Mouse (Mus musculus): Measurements from ENCODE around the gene Mtmr4. TPM values are rescaled to one million over a fixed set of nuclear protein-coding genes. Genes with fewer than 3 reads are reported as not detected.

Gene Mtmr4
- 27.5 TPM for polyA plus RNA-seq (2014; fragmentation: Illumina TruSeq; extraction: RNeasy Lipid Tissue Mini Kit (QIAGEN cat#74804); ENCODE audit: low read depth, low replicate concordance)

GRCm38 (mm10) chr11:87591526-87592353 is at the start of gene Mtmr4:
TSS of gene Mtmr4 (plus strand) at chr11:87592162.

DNA sequence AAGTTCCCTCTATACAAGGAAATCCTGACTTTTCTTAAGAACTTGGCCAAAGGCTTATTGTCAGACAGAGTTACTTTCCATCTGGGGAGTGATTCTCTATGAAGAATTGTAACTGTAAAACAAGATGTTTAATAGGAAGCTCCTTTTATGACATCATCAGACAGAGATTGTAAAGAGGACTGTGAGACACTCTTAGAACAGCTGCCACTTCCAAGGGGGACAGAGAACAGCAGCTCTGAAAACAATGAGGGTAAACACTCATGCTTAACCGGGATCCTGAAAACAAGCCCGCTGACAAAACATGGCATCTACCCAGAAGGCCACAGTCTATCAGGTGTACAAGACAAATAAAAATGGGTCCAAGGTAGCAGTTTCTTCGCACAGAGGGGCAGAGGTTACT is 25.5 kb upstream of the Mtmr4 start, which contains the start of gene Gm11492:
Gene Gm11492 (plus strand): TSS at position 153 of the 400 bp plus-strand sequence.

GRCm38 (mm10) chr11:87568255-87568953 is 23.6 kb upstream of the Mtmr4 start, which contains the start of gene Sept4:
TSS of gene Sept4 (plus strand) at chr11:87568903.

GRCm38 (mm10) chr11:87616790-87617474 is 25.0 kb downstream of the Mtmr4 start, which contains the start of gene Hsf5:
TSS of gene Hsf5 (plus strand) at chr11:87617164.

DNA sequence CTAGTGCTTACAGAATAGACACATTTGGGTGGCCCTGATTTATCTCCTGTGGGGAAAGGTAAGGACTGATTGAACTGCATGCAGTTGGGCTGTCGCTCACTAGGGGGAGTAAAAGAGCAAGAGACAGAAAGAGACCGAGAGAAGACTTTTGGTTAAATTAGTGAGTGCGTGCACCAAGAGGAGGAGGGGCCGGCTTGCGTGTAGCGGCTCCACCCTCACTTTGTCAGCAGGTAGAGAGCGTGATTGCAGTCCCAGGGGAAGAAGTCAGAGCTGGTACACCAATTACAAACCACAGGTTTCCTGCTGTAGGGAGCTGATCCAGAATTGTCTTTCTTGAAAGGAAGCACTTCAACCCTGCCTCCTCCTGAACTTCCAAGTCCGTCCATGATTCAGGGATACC is 70.4 kb downstream of the Mtmr4 start, which contains the start of gene Rnf43:
Gene Rnf43 (plus strand): TSS at position 316 of the 400 bp plus-strand sequence.

Other genes starting within 250 kb of the Mtmr4 start
- gene Ppm1e, start 233.1 kb upstream of the Mtmr4 start, polyA plus RNA-seq (2014; fragmentation: Illumina TruSeq; extraction: RNeasy Lipid Tissue Mini Kit (QIAGEN cat#74804); ENCODE audit: low read depth, low replicate concordance): 1.5 TPM
- gene Rad51c, start 187.2 kb upstream of the Mtmr4 start, polyA plus RNA-seq (2014; fragmentation: Illumina TruSeq; extraction: RNeasy Lipid Tissue Mini Kit (QIAGEN cat#74804); ENCODE audit: low read depth, low replicate concordance): 2.2 TPM
- gene Tex14, start 187.1 kb upstream of the Mtmr4 start, polyA plus RNA-seq (2014; fragmentation: Illumina TruSeq; extraction: RNeasy Lipid Tissue Mini Kit (QIAGEN cat#74804); ENCODE audit: low read depth, low replicate concordance): 2.5 TPM
- 2.0 TPM for gene Gm11492, start 25.5 kb upstream of the Mtmr4 start, polyA plus RNA-seq (2014; fragmentation: Illumina TruSeq; extraction: RNeasy Lipid Tissue Mini Kit (QIAGEN cat#74804); ENCODE audit: low read depth, low replicate concordance)
- gene Sept4, start 23.3 kb upstream of the Mtmr4 start, polyA plus RNA-seq (2014; fragmentation: Illumina TruSeq; extraction: RNeasy Lipid Tissue Mini Kit (QIAGEN cat#74804); ENCODE audit: low read depth, low replicate concordance): 38.3 TPM
- 2.6 TPM for gene Hsf5, start 25.0 kb downstream of the Mtmr4 start, polyA plus RNA-seq (2014; fragmentation: Illumina TruSeq; extraction: RNeasy Lipid Tissue Mini Kit (QIAGEN cat#74804); ENCODE audit: low read depth, low replicate concordance)
- gene Rnf43, start 70.6 kb downstream of the Mtmr4 start, polyA plus RNA-seq (2014; fragmentation: Illumina TruSeq; extraction: RNeasy Lipid Tissue Mini Kit (QIAGEN cat#74804); ENCODE audit: low read depth, low replicate concordance): 21.6 TPM
- 69.9 TPM for gene Supt4a, start 145.4 kb downstream of the Mtmr4 start, polyA plus RNA-seq (2014; fragmentation: Illumina TruSeq; extraction: RNeasy Lipid Tissue Mini Kit (QIAGEN cat#74804); ENCODE audit: low read depth, low replicate concordance)
- gene Tspoap1, start 168.4 kb downstream of the Mtmr4 start, polyA plus RNA-seq (2014; fragmentation: Illumina TruSeq; extraction: RNeasy Lipid Tissue Mini Kit (QIAGEN cat#74804); ENCODE audit: low read depth, low replicate concordance): 4.8 TPM
- not detected for gene Mpo, start 201.4 kb downstream of the Mtmr4 start, polyA plus RNA-seq (2014; fragmentation: Illumina TruSeq; extraction: RNeasy Lipid Tissue Mini Kit (QIAGEN cat#74804); ENCODE audit: low read depth, low replicate concordance)
- not detected for gene Lpo, start 236.1 kb downstream of the Mtmr4 start, polyA plus RNA-seq (2014; fragmentation: Illumina TruSeq; extraction: RNeasy Lipid Tissue Mini Kit (QIAGEN cat#74804); ENCODE audit: low read depth, low replicate concordance)